Mouse (Mus musculus): ENCODE measurements around the gene Alk. TPM values are rescaled to one million over a fixed set of nuclear protein-coding genes. Genes with fewer than 3 reads are reported as not detected.

Gene Alk
- polyA plus RNA-seq, 1 experiment from 2014 or later: 0.11 TPM

DNA sequence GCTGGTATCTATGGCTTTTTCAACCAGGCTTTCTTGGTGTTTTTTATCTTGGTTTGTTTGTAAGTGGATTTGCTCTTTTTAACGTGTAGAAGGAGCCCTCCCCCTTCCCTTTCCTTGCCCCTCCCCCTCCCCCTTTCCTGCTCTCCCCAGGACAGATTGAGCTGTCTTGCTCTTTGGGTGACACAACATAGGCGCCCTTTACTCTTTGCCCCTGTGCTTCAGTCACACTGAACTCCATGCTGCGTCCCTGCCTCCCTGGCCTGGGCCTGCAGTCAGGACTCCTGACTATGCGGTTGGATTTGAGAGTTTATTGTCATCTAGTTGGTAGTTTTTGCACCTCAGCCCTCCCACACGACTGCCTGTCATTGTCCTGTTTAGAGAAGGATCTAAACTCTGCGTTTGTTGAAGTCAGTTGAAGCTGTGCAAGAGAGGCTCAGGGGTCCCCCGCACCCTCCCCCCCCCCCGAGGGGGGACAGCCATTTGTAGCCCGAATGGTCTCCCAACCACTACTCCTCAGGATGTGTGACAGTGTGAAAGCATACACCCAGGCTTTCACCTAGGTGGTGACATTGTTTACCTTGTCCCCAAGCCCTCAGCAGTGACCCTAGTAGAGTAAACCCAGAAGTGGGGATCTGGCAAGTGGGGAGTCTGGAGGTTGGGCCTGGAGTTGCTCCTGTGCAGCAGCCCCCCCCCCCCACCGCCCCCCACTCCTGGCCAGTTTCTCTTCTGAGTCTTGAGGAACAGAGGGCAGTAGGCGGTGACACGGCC, 775.6 kb downstream of the Alk start:
- 41% methylated on average over 12 of the region's 12 CpGs for WGBS
- H3K9ac ChIP-seq (ENCODE audit: low read depth, low read length): no peak overlapping the region
- H3K27me3 ChIP-seq (ENCODE audit: insufficient read depth, low read length): no peaks in the 10 kb centered on the region
- H3K9me3 ChIP-seq (replicated peaks; ENCODE audit: low read length): no peaks in the 10 kb centered on the region
- TF ChIP-seq CTCF (IDR thresholded peaks at IDR 0.05; ENCODE audit: low read depth): no peak
- H3K36me3 ChIP-seq (ENCODE audit: insufficient read depth, low read length): 0 out of 2 replicates have a peak, but pooled peaks cover 4% of the 10 kb centered on the region
- H3K27ac ChIP-seq: no peak overlapping the region
- H3K4me3 ChIP-seq (replicated peaks; ENCODE audit: low read depth, low read length): no peak overlapping the region
- DNase-seq (ENCODE audit: low spot score) (no peak), ATAC-seq (replicated peaks; ENCODE audit: low FRiP score, low read depth) (peak; percentile 81)
- 0 out of 2 replicates have a peak, but pooled peaks cover 4% of the 10 kb centered on the region for H3K4me1 ChIP-seq (replicated peaks; ENCODE audit: insufficient read depth, low read length)
- H3K4me2 ChIP-seq (ENCODE audit: low read length): no peak overlapping the region

DNA sequence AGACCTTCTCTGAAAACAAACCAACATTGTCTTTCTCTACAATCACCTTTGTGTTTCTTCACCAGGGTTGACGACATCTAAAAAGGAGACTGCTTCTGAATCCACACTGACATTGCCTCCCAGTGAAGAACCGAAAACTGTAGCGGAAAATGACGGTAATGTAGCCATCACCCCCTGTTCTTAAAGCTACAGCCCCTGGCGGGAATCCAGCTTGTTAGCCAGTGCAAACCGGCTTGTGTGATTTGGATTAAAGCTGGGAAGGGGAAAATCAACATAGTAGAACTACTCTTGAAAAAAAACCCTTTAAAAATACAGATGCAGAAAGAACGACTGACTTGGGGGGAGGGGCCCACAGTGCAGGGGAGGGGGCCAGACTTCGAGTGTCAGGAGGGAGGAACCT, 776.8 kb downstream of the Alk start:
- Histone ChIP-seq H3K4me1 (replicated peaks; ENCODE audit: insufficient read depth, low read length) (0 out of 2 replicates have a peak, but pooled peaks cover 4% of the 10 kb centered on the region), H3K9ac (ENCODE audit: low read depth, low read length) (no peak overlapping the region), H3K4me2 (ENCODE audit: low read length) (no peak overlapping the region), H3K36me3 (ENCODE audit: insufficient read depth, low read length) (0 out of 2 replicates have a peak, but pooled peaks cover 4% of the 10 kb centered on the region), H3K9me3 (replicated peaks; ENCODE audit: low read length) (no peaks in the 10 kb centered on the region), H3K27me3 (ENCODE audit: insufficient read depth, low read length) (no peaks in the 10 kb centered on the region), H3K27ac (no peak overlapping the region), H3K4me3 (replicated peaks; ENCODE audit: low read depth, low read length) (no peak overlapping the region)
- WGBS: 61% methylated on average over 8 of the region's 8 CpGs
- TF ChIP-seq CTCF (IDR thresholded peaks at IDR 0.05; ENCODE audit: low read depth): no peak
- DNase-seq (ENCODE audit: low spot score): no peak
- ATAC-seq (replicated peaks; ENCODE audit: low FRiP score, low read depth): no peak

GRCm38 (mm10) chr17:71826603-71827002, 777.8 kb downstream of the Alk start:
- H3K4me1 ChIP-seq (replicated peaks; ENCODE audit: insufficient read depth, low read length): 0 out of 2 replicates have a peak, but pooled peaks cover 4% of the 10 kb centered on the region
- H3K27me3 ChIP-seq (ENCODE audit: insufficient read depth, low read length): no peaks in the 10 kb centered on the region
- WGBS: 80% methylated on average over 3 of the region's 3 CpGs
- no peak overlapping the region for H3K4me2 ChIP-seq (ENCODE audit: low read length)
- ATAC-seq (replicated peaks; ENCODE audit: low FRiP score, low read depth) (no peak), DNase-seq (ENCODE audit: low spot score) (no peak)
- H3K9ac ChIP-seq (ENCODE audit: low read depth, low read length): no peak overlapping the region
- no peak overlapping the region for H3K27ac ChIP-seq
- no peak for TF ChIP-seq CTCF (IDR thresholded peaks at IDR 0.05; ENCODE audit: low read depth)
- H3K36me3 ChIP-seq (ENCODE audit: insufficient read depth, low read length): 0 out of 2 replicates have a peak, but pooled peaks cover 4% of the 10 kb centered on the region
- H3K4me3 ChIP-seq (replicated peaks; ENCODE audit: low read depth, low read length): no peak overlapping the region
- H3K9me3 ChIP-seq (replicated peaks; ENCODE audit: low read length): no peaks in the 10 kb centered on the region

DNA sequence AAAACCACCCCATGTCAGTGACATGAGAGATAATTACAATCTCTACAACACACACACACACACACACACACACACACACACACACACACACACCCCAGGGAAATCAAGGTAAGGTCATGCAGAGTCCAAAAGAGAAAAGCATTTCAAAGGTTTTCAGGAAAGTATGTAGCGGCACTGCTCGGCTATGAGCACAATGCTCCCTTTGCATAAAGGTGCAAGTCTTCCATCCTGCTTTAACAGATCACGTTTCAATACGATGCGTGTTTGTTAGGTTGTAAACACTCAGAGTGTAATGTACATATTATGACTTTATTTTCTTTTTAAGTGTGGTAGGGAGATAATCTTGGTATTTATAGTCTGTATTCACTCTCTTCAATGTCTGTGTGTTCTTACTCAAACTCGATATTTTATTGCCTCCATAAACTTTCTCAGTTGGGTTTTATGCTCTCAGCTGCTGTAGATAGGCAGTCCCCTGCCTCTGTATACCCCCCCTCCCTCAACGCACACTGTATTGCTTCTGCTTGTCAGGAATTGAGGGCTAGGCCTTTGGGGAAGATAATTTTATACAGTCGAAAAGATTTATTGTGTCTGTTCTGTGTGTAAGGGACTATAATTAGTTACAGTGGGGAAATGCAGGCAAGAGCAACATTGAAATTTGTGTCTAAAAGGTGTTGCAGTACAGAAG, 780.7 kb downstream of the Alk start:
- Histone ChIP-seq H3K9me3 (replicated peaks; ENCODE audit: low read length) (no peaks in the 10 kb centered on the region), H3K27ac (no peak overlapping the region), H3K9ac (ENCODE audit: low read depth, low read length) (no peak overlapping the region), H3K27me3 (ENCODE audit: insufficient read depth, low read length) (no peaks in the 10 kb centered on the region), H3K4me3 (replicated peaks; ENCODE audit: low read depth, low read length) (no peak overlapping the region), H3K36me3 (ENCODE audit: insufficient read depth, low read length) (0 out of 2 replicates have a peak, but pooled peaks cover 4% of the 10 kb centered on the region), H3K4me2 (ENCODE audit: low read length) (no peak overlapping the region), H3K4me1 (replicated peaks; ENCODE audit: insufficient read depth, low read length) (no peaks in the 10 kb centered on the region)
- TF ChIP-seq CTCF (IDR thresholded peaks at IDR 0.05; ENCODE audit: low read depth): no peak
- DNase-seq (ENCODE audit: low spot score) (peak; percentile 57), ATAC-seq (replicated peaks; ENCODE audit: low FRiP score, low read depth) (no peak)
- 47% methylated on average over 8 of the region's 8 CpGs for WGBS

Other genes starting within 250 kb of the Alk start
- 63.1 and 66.7 TPM in 2 replicates for gene Ypel5, start 231.8 kb upstream of the Alk start, polyA plus RNA-seq (2015; fragmentation: Nextera tagmentation; extraction: Ambion mirVana)

Data from kidney, postnatal 0 days (tissue).